Mouse (Mus musculus): ENCODE results near the gene Ripor3. TPM values are rescaled to one million over a fixed set of nuclear protein-coding genes. Genes with fewer than 3 reads are reported as not detected.
"Not testable (repeated sequence)": the region's sequence is repeated elsewhere in the genome, so short reads cannot be mapped to it uniquely, and the experiment has no call there.

The Ripor3 gene
- 0.86 and 0.97 TPM in 2 replicates for polyA plus RNA-seq (2016; fragmentation: Nextera tagmentation; extraction: Ambion mirVana)

DNA sequence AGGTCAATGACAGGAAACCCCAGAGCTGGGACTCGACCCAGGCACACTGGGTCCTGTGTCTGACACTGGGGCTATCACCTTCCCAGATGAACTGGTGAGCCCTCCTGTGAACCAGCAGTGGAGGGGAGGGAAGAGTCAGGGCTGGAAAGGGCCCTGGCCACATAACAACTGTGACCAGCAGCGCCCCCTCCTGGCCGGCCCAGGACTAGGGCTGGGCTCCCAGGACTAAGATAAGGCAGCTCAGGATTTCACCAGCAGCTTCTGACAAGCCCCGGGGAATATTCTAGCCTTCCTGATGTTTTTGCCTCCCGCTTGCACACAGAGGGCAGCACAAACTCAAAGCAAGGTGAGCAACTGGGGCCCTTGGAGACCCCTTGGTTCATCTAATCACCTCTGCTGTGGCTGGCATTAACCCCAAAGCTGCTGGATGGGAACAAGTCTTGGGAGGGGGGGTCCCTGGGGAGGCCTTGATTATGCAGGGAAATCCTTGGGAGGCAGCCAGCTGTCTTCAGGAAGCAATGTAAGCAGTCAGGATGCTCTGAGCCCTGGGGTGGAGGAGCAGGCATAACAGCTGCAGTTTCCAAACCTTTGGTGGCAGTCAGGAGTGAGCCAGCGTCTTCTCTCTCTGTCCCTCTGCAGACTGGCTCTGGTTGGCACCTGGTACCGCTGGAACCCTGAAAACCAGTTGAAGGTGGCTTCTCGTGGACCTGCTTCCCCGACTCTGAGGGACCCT lies at the start of gene Ripor3:
Gene Ripor3 (minus strand): TSS at position 683 of the 733 bp plus-strand sequence.
- Histone ChIP-seq H3K27ac (replicated peaks) (peak within 1 kb of the TSS; percentile 28; the same call in 1 of the 2 replicates), H3K4me3 (no peak within 1 kb of the TSS), H3K36me3 (no peaks in the 10 kb centered on the region), H3K4me1 (peaks cover 24% of the 10 kb centered on the region), H3K9me3 (replicated peaks) (no peaks in the 10 kb centered on the region), H3K27me3 (ENCODE audit: low read depth, poor library complexity, severe bottlenecking) (no peaks in the 10 kb centered on the region)
- WGBS: 49% methylated on average over 9 of the region's 9 CpGs
- DNase-seq (ENCODE audit: low spot score): peak; percentile 60

DNA sequence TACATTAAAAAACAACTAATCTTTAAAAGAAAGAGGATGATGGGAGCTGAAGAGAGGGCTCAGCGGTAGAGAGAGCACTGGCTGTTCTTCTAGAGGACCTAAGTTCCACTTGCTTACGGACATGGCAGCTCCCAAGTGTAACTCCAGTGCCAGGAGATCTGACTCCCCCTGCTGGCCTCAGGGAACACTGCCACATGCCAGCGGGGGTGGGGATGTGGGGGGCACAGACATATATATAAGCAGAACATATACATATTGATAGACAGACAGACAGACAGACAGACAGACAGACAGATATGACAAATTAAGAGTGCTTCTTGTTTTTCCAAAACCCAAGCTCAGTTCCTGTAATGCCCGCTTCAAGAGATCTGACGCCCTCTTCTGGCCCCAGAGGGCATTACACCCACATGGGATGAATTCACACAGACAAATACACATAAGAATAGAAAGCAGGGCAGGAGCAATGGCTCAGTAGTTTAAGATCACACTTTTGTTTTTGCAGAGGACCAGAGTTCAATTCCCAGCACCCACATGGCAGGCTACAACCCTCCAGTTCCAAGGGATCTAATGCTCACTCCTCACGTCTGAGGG lies 48.9 kb upstream of the Ripor3 start:
- Histone ChIP-seq H3K27ac (replicated peaks) (no peak overlapping the region), H3K4me1 (peaks cover 18% of the 10 kb centered on the region), H3K4me3 (no peak overlapping the region), H3K36me3 (no peaks in the 10 kb centered on the region), H3K9me3 (replicated peaks) (no peaks in the 10 kb centered on the region), H3K27me3 (ENCODE audit: low read depth, poor library complexity, severe bottlenecking) (no peaks in the 10 kb centered on the region)
- 76% methylated on average over 6 of the region's 6 CpGs for WGBS
- no peak for DNase-seq (ENCODE audit: low spot score)

DNA sequence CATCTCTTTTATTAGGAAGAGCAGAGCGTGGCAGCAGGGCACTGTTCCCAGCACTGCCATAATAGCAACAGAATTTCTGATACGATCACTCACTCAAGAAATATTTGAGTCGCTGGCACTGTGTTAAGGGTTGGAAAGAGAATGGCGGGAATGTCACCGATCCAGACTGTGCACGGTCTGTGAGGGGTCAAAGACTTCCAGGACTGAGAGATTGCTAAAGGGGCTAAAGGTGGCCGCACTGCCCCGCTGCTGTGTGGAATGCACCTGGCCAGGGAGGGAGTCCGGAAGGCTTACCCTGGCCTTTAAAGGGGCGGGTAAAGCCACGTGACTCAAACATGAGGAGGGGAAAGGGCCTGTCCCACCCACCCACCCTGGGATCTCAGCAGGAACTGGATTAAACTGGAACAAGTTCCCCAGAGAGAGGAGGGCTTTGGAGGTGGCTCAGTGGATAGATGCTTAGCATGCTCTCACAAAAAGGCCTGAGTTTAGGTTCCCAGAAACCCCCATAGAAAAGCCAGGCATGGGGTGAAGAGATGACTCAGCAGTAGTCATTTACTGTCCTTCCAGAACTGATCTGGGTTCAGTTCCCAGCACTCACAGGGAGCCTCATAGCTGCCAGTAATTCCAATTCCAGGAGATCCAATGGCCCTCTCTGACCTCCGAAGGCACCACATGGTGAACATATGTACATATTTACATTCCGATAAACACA lies 48.2 kb upstream of the Ripor3 start:
- WGBS: 24% methylated on average over 13 of the region's 13 CpGs
- H3K27ac ChIP-seq (replicated peaks): no peak overlapping the region
- H3K4me3 ChIP-seq: no peak overlapping the region
- peaks cover 18% of the 10 kb centered on the region for H3K4me1 ChIP-seq
- DNase-seq (ENCODE audit: low spot score): no peak
- H3K36me3 ChIP-seq: no peaks in the 10 kb centered on the region
- no peaks in the 10 kb centered on the region for H3K27me3 ChIP-seq (ENCODE audit: low read depth, poor library complexity, severe bottlenecking)
- H3K9me3 ChIP-seq (replicated peaks): no peaks in the 10 kb centered on the region

DNA sequence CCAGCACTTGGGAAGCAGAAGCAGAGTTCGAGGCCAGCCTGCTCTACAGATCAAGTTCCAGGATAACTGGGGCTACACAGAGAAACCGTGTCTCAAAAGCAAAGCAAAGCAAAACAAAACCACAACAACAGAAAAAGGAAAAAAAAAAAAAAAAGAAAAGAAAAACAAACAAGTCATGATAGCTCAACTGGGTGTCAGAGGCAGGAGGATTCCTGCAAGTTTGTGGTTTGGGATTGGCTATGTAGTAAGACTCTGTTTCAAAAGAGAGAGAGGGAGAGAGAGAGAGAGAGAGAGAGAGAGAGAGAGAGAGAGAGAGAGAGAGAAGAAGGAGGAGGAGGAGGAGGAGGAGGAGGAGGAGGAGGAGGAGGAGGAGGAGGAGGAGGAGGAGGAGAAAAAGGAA lies 47.5 kb upstream of the Ripor3 start:
- DNase-seq (ENCODE audit: low spot score); H3K9me3 ChIP-seq (replicated peaks); H3K27me3 ChIP-seq (ENCODE audit: low read depth, poor library complexity, severe bottlenecking); H3K27ac ChIP-seq (replicated peaks); H3K4me3 ChIP-seq; H3K36me3 ChIP-seq: not testable (repeated sequence)
- peaks cover 18% of the 10 kb centered on the region for H3K4me1 ChIP-seq
- 51% methylated on average over 2 of the region's 2 CpGs for WGBS

DNA sequence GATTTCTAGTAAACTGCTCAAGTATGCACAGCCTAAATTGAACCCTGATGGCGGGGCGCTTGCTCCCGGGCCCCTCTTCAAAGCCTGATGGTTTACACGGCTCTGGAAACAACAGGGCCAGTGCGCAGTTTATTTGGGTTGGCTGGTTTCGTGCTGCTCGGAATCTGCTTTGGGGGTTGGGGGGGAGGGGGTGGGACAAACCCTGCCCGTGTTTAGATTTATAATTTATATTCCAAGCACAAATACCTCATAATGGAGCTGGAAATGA lies 46.2 kb upstream of the Ripor3 start:
- Histone ChIP-seq H3K27ac (replicated peaks) (no peak overlapping the region; the same call in 1 of the 2 replicates), H3K4me1 (peaks cover 18% of the 10 kb centered on the region), H3K4me3 (no peak overlapping the region), H3K9me3 (replicated peaks) (no peaks in the 10 kb centered on the region), H3K27me3 (ENCODE audit: low read depth, poor library complexity, severe bottlenecking) (peaks cover 12% of the 10 kb centered on the region), H3K36me3 (no peaks in the 10 kb centered on the region)
- WGBS: 62% methylated on average over 8 of the region's 8 CpGs
- peak; percentile 25 for DNase-seq (ENCODE audit: low spot score)

DNA sequence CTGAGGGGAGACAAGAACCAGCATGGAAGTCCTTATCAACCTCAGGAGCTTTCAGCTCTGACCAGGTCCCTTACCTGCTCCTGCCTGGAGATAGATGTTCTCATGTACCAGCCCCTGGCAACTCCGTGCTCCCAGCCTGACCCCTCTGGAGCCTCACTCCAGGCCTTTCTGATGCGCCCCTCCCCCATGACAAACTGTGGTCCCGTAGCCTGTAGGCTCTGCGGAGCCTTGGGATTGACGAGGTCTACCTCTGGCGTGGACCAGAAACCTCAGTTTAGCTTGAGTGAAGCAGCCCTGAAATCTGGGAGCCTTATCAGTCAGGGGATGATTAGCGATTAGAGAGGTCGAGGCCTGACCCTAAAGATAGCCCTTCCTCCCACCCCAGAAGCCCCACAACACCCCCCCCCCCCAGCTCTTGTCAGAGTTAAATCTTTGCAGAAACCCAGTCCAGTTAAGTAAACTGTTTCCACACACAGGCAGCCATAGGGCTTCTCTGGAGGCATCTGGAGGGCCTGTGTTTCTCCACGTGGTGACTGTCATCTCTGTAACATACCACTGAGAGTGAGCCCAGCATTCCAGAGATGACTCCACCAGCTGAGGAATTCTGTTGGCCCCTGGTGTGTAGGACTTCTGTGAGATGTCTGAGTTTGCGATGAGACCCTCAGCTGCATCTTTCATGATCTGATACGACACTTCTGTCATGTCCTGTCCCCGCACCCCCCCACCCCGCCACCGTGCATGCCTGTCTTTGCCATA lies 45.7 kb upstream of the Ripor3 start:
- H3K4me3 ChIP-seq: no peak overlapping the region
- DNase-seq (ENCODE audit: low spot score): no peak
- H3K4me1 ChIP-seq: peaks cover 18% of the 10 kb centered on the region
- H3K36me3 ChIP-seq: no peaks in the 10 kb centered on the region
- no peaks in the 10 kb centered on the region for H3K9me3 ChIP-seq (replicated peaks)
- 43% methylated on average over 14 of the region's 14 CpGs for WGBS
- peak overlapping the region; percentile 43; the same call in 1 of the 2 replicates for H3K27ac ChIP-seq (replicated peaks)
- peaks cover 18% of the 10 kb centered on the region for H3K27me3 ChIP-seq (ENCODE audit: low read depth, poor library complexity, severe bottlenecking)

DNA sequence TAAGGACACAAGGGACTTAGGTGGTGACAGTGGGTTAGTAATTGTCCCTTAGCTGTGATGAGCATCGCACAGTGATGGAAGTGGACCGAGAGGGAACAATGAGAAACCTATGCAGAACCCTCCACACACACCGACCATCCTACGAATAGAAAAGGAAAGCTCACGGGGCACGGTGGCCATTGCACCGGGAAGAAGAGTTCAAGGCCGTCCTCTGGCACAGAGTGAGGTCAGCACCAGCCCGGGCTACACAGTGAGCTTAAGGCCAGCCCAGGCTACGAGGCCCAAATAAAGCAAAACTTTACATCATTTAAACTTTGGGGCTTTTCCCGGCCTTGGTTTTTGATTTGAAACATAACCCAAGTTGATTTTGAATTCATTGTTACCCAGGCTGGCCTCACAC lies 43.7 kb upstream of the Ripor3 start:
- no peak overlapping the region for H3K27ac ChIP-seq (replicated peaks)
- H3K27me3 ChIP-seq (ENCODE audit: low read depth, poor library complexity, severe bottlenecking): peaks cover 37% of the 10 kb centered on the region
- H3K36me3 ChIP-seq: no peaks in the 10 kb centered on the region
- H3K9me3 ChIP-seq (replicated peaks): no peaks in the 10 kb centered on the region
- DNase-seq (ENCODE audit: low spot score): no peak
- no peak overlapping the region for H3K4me3 ChIP-seq
- WGBS: 90% methylated on average over 11 of the region's 11 CpGs
- H3K4me1 ChIP-seq: peaks cover 36% of the 10 kb centered on the region

DNA sequence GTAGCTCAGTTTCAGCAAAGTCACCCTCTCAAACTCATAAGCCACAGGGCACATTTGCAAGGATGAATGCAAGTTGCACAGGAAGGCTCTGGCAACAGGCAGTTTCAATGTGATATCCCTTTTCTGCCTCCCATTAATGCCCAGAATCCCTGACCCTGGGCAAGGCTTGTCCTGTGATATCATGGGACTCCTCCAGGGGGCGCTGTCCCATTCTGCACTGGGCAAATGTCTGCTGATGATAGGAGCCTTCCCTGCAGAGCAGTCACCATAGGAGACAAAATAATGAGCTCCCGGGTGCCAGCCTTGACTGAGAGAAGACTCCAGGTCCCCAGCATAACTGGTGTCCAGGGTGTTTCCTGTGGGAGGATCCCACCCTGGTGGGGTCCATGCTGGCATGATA lies 42.3 kb upstream of the Ripor3 start:
- 17% methylated on average over 2 of the region's 2 CpGs for WGBS
- Histone ChIP-seq H3K27me3 (ENCODE audit: low read depth, poor library complexity, severe bottlenecking) (peaks cover 52% of the 10 kb centered on the region), H3K4me3 (no peak overlapping the region), H3K4me1 (peaks cover 32% of the 10 kb centered on the region), H3K27ac (replicated peaks) (no peak overlapping the region), H3K36me3 (no peaks in the 10 kb centered on the region), H3K9me3 (replicated peaks) (no peaks in the 10 kb centered on the region)
- peak; percentile 49 for DNase-seq (ENCODE audit: low spot score)

DNA sequence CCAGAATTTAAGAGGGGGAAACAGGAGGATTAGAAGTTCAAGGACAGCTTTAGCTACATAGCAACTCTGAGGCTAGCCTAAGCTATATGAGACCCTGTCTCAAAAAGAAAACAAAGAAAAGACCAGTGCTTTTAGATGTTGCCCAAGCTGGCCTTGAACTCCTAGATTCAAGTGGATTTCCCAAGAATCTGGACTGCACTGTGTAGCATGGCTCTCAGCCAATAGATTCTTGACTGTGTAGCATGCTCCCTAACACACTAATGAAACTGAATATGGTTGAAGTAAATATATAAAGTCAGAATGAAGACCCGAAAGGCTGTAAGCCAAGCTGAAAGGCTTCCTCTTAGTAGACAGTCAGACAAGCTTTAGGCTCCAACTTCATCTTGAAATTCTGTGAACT lies 41.7 kb upstream of the Ripor3 start:
- Histone ChIP-seq H3K9me3 (replicated peaks) (no peaks in the 10 kb centered on the region), H3K27ac (replicated peaks) (no peak overlapping the region), H3K27me3 (ENCODE audit: low read depth, poor library complexity, severe bottlenecking) (peaks cover 57% of the 10 kb centered on the region), H3K36me3 (no peaks in the 10 kb centered on the region), H3K4me3 (no peak overlapping the region), H3K4me1 (peaks cover 32% of the 10 kb centered on the region)
- 94% methylated on average over 1 of the region's 1 CpGs for WGBS
- DNase-seq (ENCODE audit: low spot score): no peak

DNA sequence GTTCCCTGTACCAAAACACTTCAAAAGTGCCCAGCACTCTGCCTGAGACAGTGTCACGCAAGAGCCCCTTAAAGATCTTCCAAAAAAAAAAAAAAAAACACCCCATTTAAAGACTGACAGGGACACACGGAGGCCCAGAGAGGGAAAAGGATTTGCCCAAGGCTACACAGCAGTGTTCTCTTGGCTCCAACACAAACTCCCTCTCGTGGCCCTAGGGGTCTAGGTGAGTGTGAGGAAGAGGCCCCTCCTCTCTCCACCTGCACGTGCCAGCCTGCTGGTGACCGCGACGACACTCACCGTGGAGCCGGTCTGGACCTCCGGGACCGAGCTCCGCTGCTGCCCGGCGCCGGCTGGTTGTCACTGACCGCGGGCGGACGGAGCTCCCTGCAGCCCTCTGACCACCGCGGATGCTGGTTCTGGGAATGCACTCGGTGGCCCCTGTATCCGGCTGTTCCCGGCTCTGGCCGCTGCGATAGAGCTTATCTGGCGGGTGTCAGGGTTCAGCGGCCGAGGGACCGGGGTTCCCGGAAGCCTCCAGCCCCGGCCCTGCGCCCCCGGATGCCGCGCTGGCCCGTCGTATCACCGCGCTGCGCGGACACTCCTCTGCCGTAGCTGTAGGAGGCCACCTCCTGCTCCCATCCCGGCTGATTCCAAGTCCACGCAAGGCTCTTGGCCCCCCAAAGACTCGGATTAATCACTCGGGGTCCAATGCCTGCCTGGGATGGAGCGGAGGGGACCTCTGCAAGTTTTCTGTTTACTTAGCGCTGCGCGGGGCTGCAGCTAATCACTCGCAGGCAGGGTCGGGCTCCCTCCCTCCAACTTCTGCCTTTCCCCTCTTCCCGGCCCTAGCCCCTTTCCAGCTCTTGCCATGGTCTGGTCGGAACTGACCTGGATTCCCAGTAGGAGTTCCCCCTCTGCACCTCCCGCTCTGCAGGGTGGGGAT lies 39.9 kb upstream of the Ripor3 start:
- Histone ChIP-seq H3K4me1 (peaks cover 31% of the 10 kb centered on the region), H3K27me3 (ENCODE audit: low read depth, poor library complexity, severe bottlenecking) (peaks cover 57% of the 10 kb centered on the region), H3K4me3 (peak overlapping the region; percentile 64), H3K27ac (replicated peaks) (peak overlapping the region; percentile 73), H3K36me3 (no peaks in the 10 kb centered on the region), H3K9me3 (replicated peaks) (no peaks in the 10 kb centered on the region)
- DNase-seq (ENCODE audit: low spot score): peak; percentile 54
- WGBS: under 1% methylated on average over 56 of the region's 56 CpGs

DNA sequence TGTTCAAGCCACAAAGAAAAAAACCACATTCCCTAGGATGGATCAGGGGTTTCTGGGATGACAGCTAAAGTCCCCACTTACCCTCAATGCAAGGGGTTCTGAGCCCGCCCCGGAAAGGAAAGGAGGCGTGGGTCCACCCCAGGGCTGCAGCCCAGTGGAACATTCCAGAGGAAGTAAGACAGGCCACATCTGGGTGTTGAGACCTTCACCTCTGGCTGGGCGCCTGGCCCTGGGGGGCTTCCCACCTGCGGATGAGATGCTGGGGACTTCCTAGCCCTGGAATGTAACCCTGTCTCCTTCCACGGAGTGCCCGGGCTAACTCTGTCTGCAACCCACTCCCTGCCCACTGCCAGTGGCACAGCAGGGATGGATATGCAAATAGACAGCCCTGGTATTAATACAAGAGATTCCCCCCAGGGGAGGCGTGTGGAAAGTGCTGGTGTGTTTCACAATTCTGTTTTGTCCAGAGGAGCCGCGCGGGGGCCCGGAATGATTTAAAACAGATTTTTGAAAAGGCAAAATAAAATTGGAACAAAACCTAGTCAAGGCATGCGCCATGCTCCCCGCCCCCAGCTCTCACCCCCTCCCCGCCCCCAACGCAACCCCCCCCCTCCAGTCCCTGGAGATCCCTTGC lies 38.7 kb upstream of the Ripor3 start:
- Histone ChIP-seq H3K9me3 (replicated peaks) (no peaks in the 10 kb centered on the region), H3K27ac (replicated peaks) (peak overlapping the region; percentile 28; the same call in 1 of the 2 replicates), H3K27me3 (ENCODE audit: low read depth, poor library complexity, severe bottlenecking) (peaks cover 57% of the 10 kb centered on the region), H3K4me3 (peak overlapping the region; percentile 64), H3K36me3 (no peaks in the 10 kb centered on the region), H3K4me1 (peaks cover 36% of the 10 kb centered on the region)
- WGBS: 12% methylated on average over 16 of the region's 16 CpGs
- DNase-seq (ENCODE audit: low spot score): peak; percentile 23
